Mouse (Mus musculus) heart, adult 11 months (tissue): ENCODE measurements around the gene Thy1.

Source experiments
- DNase-seq: peaks from one replicate; pipeline ENCODE4 v3.0.0; 2022

Thy1 gene

GRCm38 (mm10) chr9:44084659-44085229 lies 41.6 kb downstream of the Thy1 start:
- DNase-seq, result peak; percentile 100

GRCm38 (mm10) chr9:44085276-44085675 lies 42.1 kb downstream of the Thy1 start:
- peak; percentile 95 for DNase-seq

- peak; percentile 99 for DNase-seq
Measured at GRCm38 (mm10) chr9:44085741-44086665, 42.8 kb downstream of the Thy1 start.

GRCm38 (mm10) chr9:44086960-44087359 lies 43.8 kb downstream of the Thy1 start:
- peak; percentile 97 for DNase-seq

GRCm38 (mm10) chr9:44087761-44088455 lies 44.7 kb downstream of the Thy1 start:
- peak; percentile 98 for DNase-seq

- DNase-seq, result peak; percentile 96
Measured at GRCm38 (mm10) chr9:44088877-44089608, 45.9 kb downstream of the Thy1 start.

GRCm38 (mm10) chr9:44093612-44094503 lies 50.7 kb downstream of the Thy1 start:
- peak; percentile 97 for DNase-seq

GRCm38 (mm10) chr9:44094737-44095136 lies 51.6 kb downstream of the Thy1 start:
- no peak for DNase-seq

GRCm38 (mm10) chr9:44095781-44096180 lies 52.6 kb downstream of the Thy1 start:
- no peak for DNase-seq

- peak; percentile 95 for DNase-seq
Measured at GRCm38 (mm10) chr9:44096536-44096935, 53.4 kb downstream of the Thy1 start.
